Mouse (Mus musculus) C2C12 (cell line): Measurements from ENCODE around the gene Eif4g3. TPM values are rescaled to one million over a fixed set of nuclear protein-coding genes. Genes with fewer than 3 reads are reported as not detected.
A peak's percentile ranks its signal among the peaks of the same experiment; 100 is the strongest.

Experiments
- H3K27me3 ChIP-seq: one replicate; pipeline ENCODE4 v1.6.1; 2011; ENCODE audit not compliant: control insufficient read depth, insufficient read depth, insufficient read length
- H3K36me3 ChIP-seq: one replicate; pipeline ENCODE4 v1.6.1; 2011; ENCODE audit not compliant: control insufficient read depth, insufficient read depth
- H3K4me3 ChIP-seq: one replicate; pipeline ENCODE4 v1.5.1; 2011; ENCODE audit warnings: mild to moderate bottlenecking, control low read depth; ENCODE audit not compliant: poor library complexity, insufficient read depth, severe bottlenecking
- H3K79me2 ChIP-seq: one replicate; pipeline ENCODE4 v1.6.1; 2011; ENCODE audit not compliant: control insufficient read depth, insufficient read depth
- H3K79me3 ChIP-seq: one replicate; pipeline ENCODE4 v1.6.1; 2011; ENCODE audit warnings: low read depth, control low read depth
- H3ac ChIP-seq: one replicate; pipeline ENCODE3; 2011; ENCODE audit warnings: low read depth; ENCODE audit not compliant: control insufficient read depth, insufficient read length
- CEBPB ChIP-seq: IDR thresholded peaks from one replicate; pipeline ENCODE4 v1.6.1; 2011; ENCODE audit warnings: low read depth, mild to moderate bottlenecking, control low read depth, moderate library complexity
- CTCF ChIP-seq: IDR thresholded peaks from one replicate; pipeline ENCODE4 v1.5.1; 2011; ENCODE audit not compliant: control insufficient read depth, insufficient read depth, insufficient read length
- FOSL1 ChIP-seq: IDR thresholded peaks from one replicate; pipeline ENCODE4 v1.8.0; 2011; ENCODE audit warnings: mild to moderate bottlenecking, low read length; ENCODE audit not compliant: poor library complexity, insufficient read depth, severe bottlenecking
- MAX ChIP-seq: IDR thresholded peaks from one replicate; pipeline ENCODE4 v1.6.1; 2011; ENCODE audit warnings: mild to moderate bottlenecking, control low read depth
- MYOD1 ChIP-seq: IDR thresholded peaks from one replicate; pipeline ENCODE4 v1.6.1; 2011; ENCODE audit warnings: low read depth; ENCODE audit not compliant: control insufficient read depth, insufficient read length
- MYOG ChIP-seq: IDR thresholded peaks from one replicate; pipeline ENCODE4 v1.6.1; 2011; ENCODE audit not compliant: control insufficient read depth, insufficient read length; ENCODE audit errors: extremely low read depth
- USF1 ChIP-seq: IDR thresholded peaks from one replicate; pipeline ENCODE4 v1.6.1; 2011; ENCODE audit warnings: low read depth, mild to moderate bottlenecking, control low read depth, moderate library complexity
- polyA plus RNA-seq: library from polyadenylated mRNA; unstranded; fragments of >200 nt; fragmentation: generic; extraction: Trizol; gene quantifications from one replicate; pipeline ENCODE4 v1.2.1, GENCODE M21; 2012; ENCODE audit warnings: missing spikeins

Eif4g3 gene
- polyA plus RNA-seq, 1 experiment: 24.3 TPM

DNA sequence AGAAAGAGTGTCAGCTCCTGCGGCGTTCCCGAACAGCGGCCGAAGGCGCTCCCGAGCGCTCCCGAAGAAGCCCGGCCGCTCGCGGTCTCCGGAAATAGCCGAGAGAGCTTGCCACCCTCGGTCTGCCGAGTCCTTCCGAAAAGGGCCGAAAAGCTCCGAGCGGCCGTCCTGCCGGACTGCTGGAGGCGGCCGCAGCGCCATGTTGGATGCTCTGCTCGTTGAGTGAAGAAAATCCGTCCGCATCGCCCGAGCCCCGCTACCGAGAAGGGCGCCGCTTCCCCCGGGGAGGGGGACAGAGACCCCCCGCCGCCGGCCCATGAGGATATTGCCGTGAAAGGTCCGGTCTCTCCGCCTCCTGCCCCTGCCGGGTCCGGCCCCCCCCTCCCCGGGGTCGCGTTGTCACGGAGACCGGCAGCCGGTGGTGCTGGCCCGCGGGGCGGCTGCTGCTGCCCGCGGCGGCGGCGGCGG, 503 bp downstream of the Eif4g3 start:
- TF ChIP-seq USF1 (no peak), MAX (peak; percentile 57)
- Histone ChIP-seq H3K27me3 (no peaks in the 10 kb centered on the region), H3K36me3 (peaks cover 19% of the 10 kb centered on the region), H3ac (peak overlapping the region; percentile 88), H3K4me3 (peak overlapping the region; percentile 78), H3K79me2 (peaks cover 43% of the 10 kb centered on the region), H3K79me3 (peaks cover 38% of the 10 kb centered on the region)

DNA sequence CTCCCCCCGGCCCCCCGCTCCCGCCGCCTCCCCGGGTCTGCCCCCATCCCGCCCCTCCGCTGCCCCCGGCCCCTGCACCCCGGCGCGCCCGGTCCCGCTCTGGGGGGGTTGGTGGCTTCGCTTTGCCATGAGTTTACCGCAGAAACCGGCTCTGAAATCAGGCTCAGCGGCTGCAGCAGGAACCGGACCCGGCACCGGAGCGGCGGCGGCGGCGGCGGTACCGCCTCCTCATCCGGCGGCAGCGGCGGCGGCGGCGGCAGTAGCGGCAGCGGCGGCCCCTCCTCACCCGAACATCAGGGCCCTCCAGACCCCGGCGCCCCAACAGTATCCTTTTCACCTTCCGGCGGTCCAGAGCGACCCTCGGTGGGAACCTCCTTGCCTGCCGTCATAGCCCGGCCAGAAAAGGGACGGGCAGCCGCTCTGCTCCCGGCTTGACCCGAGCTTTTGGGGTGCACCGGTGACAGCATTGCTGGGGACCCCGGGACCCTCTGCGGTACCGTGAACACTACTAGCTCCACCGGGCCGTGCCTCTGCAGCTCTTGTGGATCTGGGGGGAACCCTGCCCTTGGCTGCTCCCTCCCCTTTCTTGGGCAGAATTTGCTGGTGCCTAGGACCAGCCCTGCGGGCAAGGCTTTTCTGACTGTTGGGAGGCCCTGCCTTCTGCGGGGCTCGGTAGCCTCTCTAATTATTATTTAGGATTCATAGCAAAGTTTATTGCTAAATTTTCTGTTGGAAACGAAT, 1.2 kb downstream of the Eif4g3 start:
- no peaks in the 10 kb centered on the region for H3K27me3 ChIP-seq
- peak overlapping the region; percentile 80 for H3ac ChIP-seq
- no peak for TF ChIP-seq MYOD1
- TF ChIP-seq CEBPB: no peak
- no peak for TF ChIP-seq MAX
- TF ChIP-seq USF1: no peak
- TF ChIP-seq MYOG: no peak
- TF ChIP-seq FOSL1: no peak
- no peak for TF ChIP-seq CTCF
- H3K4me3 ChIP-seq: peak overlapping the region; percentile 78
- peaks cover 49% of the 10 kb centered on the region for H3K79me2 ChIP-seq
- H3K79me3 ChIP-seq: peaks cover 43% of the 10 kb centered on the region
- peaks cover 25% of the 10 kb centered on the region for H3K36me3 ChIP-seq

DNA sequence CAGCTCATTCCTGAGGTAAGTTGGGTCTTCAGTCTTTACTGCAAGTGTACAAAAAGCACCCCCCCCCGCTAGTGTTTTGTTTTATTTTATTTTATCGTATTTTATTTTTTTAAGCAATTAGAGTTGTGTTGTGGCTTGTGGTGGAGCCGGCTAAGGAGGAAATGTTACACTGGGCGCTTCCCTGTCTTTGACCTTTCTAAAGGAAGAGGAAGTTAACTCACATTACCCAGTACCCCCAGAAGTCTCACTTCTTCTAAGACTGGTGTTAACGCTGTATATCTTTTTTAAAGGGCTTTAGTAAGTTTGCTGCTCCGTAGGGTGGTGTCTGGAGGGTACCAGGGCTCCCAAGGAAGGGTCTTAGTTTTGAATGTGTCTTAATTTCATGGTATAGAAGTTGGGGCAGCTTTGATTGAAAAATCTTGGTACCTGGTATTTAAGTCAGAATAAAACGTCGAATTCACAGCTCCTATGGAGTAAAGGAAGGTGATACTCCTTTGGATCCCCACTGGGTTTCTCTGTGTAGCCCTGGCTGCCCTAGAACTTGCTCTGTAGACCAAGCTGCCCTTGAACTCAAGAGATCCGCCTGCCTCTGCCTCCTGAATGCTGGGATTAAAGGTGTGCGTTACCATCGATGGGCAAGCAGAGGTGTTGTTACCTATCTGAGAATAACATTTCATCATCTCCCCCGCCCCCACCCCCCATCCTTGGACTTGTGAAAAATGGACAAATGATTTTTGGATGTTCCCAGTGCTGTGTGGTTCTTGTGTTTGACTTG, 1.9 kb downstream of the Eif4g3 start:
- H3K79me3 ChIP-seq: peaks cover 49% of the 10 kb centered on the region
- H3K36me3 ChIP-seq: peaks cover 28% of the 10 kb centered on the region
- TF ChIP-seq MYOD1 (no peak), FOSL1 (no peak), USF1 (no peak), CEBPB (no peak), MAX (no peak), CTCF (no peak), MYOG (no peak)
- peak overlapping the region; percentile 80 for H3ac ChIP-seq
- peak overlapping the region; percentile 78 for H3K4me3 ChIP-seq
- H3K79me2 ChIP-seq: peaks cover 56% of the 10 kb centered on the region
- H3K27me3 ChIP-seq: no peaks in the 10 kb centered on the region

DNA sequence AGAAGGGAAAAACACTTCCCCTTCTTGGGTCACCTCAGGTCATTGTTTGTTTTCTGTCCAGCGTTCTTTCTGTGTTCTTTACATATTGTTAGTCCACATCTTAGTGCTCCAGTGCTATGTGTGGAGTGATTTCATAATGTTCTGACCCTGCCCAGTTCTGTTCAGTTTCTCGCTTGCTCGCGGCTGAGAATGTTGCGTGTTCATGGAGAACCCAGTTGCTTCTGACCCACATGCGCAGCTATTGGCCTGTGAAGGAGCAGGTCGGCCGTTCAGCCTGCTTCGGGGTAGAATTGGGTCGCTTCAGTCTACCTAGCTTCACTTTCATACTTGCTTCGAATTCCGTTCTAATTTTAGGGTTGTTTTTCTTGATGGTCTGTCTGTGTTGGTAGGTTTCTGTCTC, 2.6 kb downstream of the Eif4g3 start:
- no peak overlapping the region for H3ac ChIP-seq
- H3K4me3 ChIP-seq: no peak overlapping the region
- H3K79me2 ChIP-seq: peaks cover 61% of the 10 kb centered on the region
- H3K36me3 ChIP-seq: peaks cover 31% of the 10 kb centered on the region
- TF ChIP-seq FOSL1 (no peak), USF1 (no peak), CEBPB (no peak), CTCF (no peak), MAX (no peak), MYOG (no peak), MYOD1 (no peak)
- no peaks in the 10 kb centered on the region for H3K27me3 ChIP-seq
- peaks cover 51% of the 10 kb centered on the region for H3K79me3 ChIP-seq

DNA sequence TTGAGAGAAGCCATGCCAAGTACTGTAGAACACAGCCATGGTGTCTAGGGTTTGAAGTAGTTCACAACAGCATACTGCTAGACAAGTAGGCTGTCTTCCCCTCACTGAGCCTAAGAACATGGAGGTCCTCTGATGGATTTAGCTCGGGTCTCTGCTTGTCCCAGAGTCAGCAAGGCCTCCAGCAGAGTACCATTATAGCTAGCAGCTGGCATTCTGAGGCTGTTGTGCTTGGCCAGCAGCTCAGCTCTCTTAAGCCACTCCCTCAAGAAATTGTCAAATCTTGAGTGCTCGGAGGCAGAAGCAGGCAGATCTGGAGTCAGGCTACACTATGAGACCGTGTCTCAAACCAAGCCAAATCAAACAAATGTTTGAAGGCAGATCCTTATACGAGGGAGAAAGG, 5.4 kb downstream of the Eif4g3 start:
- TF ChIP-seq MYOG: no peak
- TF ChIP-seq FOSL1: no peak
- TF ChIP-seq MAX: no peak
- H3K36me3 ChIP-seq: peaks cover 49% of the 10 kb centered on the region
- peaks cover 68% of the 10 kb centered on the region for H3K79me3 ChIP-seq
- no peak overlapping the region for H3ac ChIP-seq
- no peak overlapping the region for H3K4me3 ChIP-seq
- peaks cover 85% of the 10 kb centered on the region for H3K79me2 ChIP-seq
- H3K27me3 ChIP-seq: no peaks in the 10 kb centered on the region

DNA sequence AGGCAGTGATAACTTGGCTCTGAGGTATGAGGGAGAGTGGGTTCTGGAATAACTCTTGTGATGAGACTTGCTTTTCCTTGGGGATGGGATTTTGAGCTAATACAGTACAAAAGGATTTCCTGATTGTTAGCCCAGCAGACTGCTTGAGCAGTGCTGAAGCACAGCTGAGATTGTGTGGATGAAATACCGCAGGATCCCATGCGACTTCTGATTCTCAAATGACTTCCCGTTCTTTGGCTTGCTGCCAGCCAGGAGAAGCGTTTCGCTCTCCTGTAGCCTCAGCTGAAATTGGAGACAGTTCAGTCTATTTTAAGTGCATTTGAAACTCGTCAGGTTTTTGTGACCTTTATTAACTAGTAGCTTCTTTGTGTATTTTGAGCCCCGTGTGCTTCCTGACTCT, 7.9 kb downstream of the Eif4g3 start:
- TF ChIP-seq CTCF (no peak), MAX (no peak), CEBPB (no peak), MYOG (no peak), USF1 (no peak), MYOD1 (no peak), FOSL1 (no peak)
- no peaks in the 10 kb centered on the region for H3K27me3 ChIP-seq
- H3K79me3 ChIP-seq: peaks cover 54% of the 10 kb centered on the region
- H3ac ChIP-seq: no peak overlapping the region
- no peak overlapping the region for H3K4me3 ChIP-seq
- H3K36me3 ChIP-seq: peaks cover 46% of the 10 kb centered on the region
- peaks cover 86% of the 10 kb centered on the region for H3K79me2 ChIP-seq
